Mouse (Mus musculus) erythroid progenitor cell, adult 5-6 weeks (primary cell): ENCODE results near the gene Tomm34. TPM values are rescaled to one million over a fixed set of nuclear protein-coding genes. Genes with fewer than 3 reads are reported as not detected.
"Not testable (repeated sequence)": the region's sequence is repeated elsewhere in the genome, so short reads cannot be mapped to it uniquely, and the experiment has no call there.

Source experiments
- ATAC-seq: replicated peaks from 2 replicates; pipeline ENCODE4 v1.8.0; 2016; ENCODE audit warnings: moderate number of reproducible peaks, mild to moderate bottlenecking, moderate TSS enrichment, inconsistent platforms; ENCODE audit not compliant: poor library complexity, low FRiP score, severe bottlenecking
- total RNA-seq, 2 experiments: library from RNA; stranded (forward) in 1 of 2; stranded (reverse) in 1 of 2; fragments of 150-400 nt in 1 of 2; fragments of 186-747, 209-891 nt in 1 of 2; gene quantifications; 2 replicates each; pipeline versions ENCODE4 v1.2.3 to v1.2.4; 2015 to 2017; ENCODE audit warnings: low replicate concordance in 2 of 2

Gene Tomm34
- total RNA-seq, 2 experiments from 2014 or later: 10.2 to 21.8 TPM

DNA sequence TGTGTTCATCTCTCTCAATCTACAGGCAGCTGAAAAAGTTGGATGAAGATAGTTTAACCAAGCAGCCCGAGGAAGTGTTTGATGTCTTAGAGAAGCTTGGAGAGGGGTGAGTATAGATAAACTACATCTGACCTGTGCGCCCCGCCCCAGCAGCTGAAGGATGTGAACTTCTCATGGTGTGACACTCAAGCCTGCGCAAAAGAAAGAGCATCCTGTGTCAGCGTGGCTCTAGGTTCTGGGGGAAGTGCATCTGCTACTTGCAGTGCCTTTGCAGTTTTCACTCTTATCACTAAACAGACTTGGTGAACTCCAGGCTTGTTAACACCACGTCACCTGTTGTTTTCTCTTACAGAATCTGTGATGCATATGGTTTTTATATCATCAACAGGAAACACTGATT lies 8.5 kb upstream of the Tomm34 start:
- ATAC-seq: no peak

DNA sequence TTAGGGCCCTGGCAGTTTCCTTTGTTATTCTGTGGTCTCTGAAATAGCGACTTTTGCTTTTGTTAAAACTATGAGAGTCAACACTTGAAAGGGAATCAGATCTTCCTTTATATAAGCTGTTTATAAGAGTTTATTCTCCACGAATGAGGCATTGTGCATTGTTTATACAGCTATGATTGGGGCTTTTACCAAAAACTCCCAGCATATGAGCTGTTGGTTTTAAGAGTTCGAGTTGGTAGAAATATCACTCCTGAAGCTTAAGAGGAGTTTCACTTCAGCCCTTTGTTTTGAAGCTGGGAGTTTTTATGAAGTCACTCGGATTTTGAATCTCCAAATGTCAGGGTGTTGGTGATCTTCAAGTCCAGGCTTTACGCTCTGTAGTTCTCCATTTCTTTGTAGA lies 6.9 kb upstream of the Tomm34 start:
- no peak for ATAC-seq

DNA sequence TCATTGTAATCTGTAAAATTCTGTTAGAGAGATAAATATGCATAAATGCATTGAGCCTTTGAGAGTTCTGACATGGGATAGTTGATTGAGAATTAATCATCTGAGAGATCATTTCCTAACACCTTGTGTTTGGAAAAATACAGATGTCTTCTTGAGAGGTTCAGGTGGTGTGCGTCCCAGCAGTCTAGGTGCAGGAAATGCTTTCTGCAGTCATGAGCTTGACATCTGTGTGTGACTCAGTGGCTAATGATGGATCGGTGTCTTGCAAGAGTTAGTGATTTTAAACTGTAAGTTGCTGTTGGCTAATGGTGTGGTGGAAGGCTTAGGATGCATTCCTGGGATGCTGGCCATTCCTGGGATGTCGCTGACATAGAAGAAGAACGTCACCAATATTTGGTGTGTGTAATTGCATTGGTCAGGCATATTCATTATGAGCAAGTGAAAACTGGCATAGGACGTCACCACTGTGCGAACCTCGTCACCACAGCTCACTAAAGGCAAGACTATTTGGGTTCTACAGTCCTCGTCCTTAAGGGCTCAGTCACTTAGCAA lies 6.0 kb upstream of the Tomm34 start:
- no peak for ATAC-seq

DNA sequence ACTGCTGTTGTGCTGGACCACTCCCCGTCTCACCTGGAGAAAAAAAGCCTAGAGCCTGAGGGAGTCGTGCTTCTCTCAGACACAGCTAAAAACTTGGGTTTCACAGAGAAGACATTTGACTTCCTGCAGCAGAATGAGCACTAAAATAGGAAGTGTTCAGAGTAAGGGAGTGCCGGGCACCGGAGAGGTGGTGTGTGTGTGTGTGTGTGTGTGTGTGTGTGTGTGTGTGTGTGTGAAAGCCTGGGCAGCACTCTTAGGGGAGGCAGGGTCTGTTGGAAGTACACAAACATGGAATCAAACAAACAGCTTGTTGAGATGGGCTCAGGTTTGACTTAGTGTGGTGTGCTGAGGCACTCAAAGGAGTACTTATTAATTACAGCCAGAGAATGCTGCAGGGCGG lies 4.1 kb upstream of the Tomm34 start:
- ATAC-seq: no peak

DNA sequence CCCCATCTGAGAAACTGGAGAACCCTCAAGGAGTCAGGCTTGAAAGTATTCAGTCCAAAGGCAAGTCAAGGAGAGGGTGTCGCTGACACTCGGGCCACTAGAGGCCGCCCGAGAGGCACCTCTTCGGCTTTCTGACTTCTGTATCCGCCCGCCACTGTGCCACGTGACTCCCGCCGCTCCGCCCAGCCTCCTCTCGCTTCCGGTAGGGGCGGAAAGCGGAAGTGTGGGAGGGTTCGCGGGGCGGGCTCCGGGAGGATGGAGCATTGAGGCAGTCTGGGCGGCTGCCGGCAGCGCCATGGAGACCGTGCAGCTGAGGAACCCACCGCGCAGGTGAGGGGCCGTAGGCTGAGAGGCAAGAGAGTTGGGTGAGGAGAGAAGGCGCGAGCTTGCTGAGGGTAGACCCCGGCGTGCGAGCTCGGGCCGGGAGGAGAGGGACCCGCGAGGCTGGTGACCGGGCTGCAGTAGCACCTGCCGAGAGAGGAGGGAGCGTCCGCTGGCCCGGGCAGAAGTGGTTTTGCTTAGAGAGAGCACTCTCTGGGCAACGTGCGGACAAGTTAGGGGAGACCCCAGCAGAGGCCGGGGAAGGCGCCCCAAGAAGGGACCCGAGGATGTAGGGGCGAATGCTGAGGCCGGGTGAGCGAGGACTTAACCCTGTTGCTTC lies 3.1 kb upstream of the Tomm34 start:
- ATAC-seq: peak; percentile 89

DNA sequence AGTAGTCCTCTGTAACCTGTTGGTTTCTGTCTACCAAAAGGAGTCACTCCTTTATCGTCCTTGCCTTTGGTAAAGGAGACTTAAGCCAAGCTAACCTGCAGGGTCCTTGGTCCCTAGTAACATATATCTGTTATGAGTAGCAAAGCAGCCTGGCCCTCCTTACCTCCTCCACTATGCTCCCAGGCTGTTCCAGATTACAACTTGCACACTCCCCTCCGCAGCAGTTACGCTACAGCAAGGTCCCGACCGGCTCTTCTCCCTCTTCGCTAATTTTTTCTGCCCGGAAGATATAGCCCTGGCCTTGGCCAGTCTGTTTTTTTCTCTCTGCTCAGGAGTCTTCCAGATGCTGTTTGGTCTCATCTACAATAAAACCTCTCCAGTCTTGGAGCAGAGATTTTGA lies 2.2 kb upstream of the Tomm34 start:
- no peak for ATAC-seq

DNA sequence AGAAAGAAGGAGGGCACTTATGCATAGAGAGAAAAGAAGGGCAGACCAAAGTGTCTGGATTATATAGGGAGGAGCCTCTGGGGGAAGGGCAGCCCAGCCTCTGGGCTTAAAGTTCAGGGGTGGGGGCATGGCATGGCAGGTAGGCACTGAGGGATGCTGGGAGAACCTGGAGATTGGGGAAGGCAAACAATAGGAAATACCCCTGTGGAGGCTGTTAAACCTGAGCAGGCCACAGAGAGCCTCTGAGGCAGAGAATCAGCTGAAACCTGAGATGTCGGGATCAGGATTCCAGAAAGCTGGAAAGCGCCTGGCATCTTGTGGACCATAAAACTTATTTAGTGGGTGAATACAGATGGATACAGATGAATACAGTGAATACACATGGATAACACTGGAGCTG lies 1.1 kb upstream of the Tomm34 start:
- no peak for ATAC-seq

DNA sequence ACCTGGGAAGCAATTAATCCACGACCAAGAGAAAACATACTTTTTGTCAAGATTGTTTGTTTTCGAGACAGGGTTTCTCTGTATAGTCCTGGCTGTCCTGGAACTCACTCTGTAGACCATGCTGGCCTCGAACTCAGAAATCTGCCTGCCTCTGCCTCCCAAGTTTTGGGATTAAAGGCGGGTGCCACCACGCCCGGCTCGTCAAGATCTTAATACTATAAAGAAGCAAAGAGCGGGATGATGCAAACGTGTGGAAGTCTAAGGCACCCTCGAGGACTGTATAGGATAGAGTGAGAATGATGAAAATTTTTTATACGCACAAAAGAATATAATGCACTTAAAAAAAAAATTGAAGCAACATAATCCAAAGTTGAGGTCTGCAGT lies 460 bp upstream of the Tomm34 start:
- not testable (repeated sequence) for ATAC-seq

DNA sequence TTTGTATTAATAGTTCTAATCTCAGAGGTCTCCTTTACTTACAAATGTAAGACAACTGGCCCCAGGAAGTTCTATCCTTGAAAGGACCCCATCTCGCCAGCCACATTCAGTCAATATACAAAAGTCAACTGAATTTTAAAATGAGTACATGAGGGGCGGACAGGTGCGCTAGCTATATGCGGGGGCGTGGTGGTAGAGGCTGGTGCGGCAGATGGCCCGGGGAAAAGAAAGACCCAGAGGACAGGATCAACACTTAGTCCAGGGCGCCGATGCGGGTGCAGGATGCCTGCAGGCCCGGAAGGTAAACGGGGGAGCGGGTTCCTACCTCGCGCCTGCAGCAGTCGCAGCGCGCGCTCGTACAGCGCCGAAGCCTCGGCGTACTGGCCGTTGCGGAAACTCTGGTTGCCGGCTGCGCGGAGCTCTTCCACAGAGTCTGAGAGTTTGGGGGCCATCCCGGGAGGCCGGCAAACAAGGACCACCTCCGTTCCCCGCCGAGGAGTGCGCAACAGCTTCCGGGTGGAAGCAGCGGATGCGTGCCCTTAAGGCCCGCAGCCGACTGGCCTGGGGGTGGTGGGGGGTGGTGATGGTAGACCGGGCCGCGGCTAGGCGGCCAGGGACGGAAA lies 716 bp downstream of the Tomm34 start, which contains the start of gene Stk4:
Gene Stk4 (plus strand): TSS at position 181 of the 623 bp plus-strand sequence.
- no peak for ATAC-seq

DNA sequence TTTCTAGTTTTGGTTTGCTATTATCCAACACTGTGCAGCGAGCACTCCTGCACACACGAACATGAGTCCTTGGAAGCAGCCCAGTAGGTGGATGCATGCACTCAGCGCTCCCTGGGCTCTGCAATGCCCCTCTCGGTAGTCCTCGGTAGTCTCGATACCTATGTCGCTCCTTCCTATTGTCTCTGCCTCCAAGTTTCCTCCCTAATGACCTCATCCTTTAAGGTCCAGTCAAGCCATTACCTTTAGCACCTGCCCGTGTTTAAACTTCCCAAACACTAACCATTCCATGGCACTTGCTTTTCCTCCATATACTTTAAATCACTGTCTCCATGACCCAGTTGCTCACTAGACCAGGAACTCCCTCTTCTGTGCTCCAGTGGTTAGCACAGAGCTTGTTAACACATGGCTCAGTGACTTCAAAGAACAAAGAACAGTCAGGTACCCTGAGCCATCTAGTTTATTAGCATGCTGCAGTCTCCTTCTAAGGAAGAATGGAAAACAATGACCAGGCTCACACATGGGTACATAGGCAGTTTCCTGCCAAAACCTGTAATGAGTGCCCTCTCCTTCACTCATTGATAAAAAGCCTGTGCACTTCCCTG lies 11.2 kb downstream of the Tomm34 start:
- ATAC-seq: no peak; the same call in 1 of the 2 replicates

DNA sequence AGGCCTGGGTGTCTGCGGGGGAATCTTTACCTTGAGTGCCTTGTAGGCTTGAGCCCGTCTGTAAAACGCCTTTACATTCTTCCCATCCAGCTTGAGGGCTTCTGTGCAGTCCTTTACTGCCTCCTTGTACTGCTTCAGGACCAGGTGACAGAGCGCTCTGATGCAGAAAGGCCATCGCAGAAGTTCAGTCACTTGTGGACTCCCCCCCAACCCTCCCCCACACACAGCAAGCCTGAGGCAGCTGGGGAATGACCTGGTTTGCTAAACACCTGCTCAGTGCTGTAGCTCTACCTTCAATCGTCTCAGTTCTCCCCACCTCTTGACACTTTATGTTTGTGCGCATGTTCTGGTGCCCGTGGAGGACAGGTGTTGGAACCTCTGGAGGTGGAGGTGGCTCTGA lies 16.3 kb downstream of the Tomm34 start:
- no peak for ATAC-seq

DNA sequence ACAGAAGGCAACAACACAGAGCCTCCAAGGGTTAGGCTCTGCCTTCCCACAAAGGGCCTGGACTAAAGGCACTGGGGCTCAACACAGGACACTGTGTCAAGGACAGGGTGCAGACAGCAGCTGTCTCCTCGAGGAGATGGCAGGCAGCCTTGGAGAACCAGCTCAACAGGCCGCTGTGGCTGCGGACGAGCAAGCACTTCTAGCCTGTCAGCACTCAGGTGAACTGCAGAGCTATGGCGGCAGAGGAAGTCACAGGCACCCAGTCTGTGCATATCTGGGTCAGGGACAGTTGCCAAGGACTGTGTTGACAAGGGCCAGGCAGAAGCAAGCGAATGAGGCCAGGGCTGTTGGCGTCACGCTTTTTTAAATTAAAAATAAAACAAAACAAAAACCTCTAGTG lies 17.2 kb downstream of the Tomm34 start:
- no peak for ATAC-seq

DNA sequence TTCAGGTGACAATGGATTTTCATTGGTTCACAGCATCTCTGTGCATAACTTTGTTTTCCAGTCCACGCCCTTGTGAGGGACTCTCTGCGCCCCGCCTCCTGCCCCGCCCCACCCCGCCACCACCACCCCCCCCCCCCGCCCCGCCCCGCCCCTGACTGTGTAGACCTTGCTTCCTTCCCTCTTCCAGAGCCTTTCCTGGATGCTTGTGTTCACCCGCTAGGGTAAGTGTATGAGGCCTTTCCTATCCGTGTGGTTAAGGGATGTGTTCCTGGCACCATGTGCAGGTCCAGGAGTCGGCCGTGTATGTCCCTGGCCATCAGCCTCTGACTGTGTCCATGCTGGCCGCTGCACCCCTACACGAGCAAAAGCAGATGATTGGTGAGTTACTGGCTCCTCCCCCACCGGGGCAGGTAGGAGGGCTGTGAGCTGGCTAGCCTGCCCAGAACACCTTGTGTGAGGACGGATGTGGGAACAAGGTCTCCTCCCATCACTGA lies 23.7 kb downstream of the Tomm34 start:
- 0 out of 2 replicates have a peak, but pooled peaks have one; percentile 41 for ATAC-seq

DNA sequence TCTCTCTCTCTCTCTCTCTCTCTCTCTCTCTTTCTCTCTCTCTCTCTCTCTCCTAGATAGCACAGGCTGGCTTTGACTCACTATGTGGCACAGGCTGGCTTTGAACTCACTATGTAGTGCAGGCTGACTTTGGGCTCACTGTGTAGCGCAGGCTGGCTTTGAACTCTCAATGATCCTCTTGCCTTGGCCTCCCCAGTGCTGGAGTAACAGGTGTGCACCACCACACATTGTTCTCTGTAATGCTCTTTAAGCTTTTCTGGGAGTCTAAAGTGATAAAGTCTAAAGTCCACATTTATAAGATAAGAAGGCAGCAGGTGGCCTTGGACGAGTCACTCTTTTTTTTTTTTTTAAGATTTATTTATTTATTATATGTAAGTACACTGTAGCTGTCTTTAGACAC lies 29.4 kb downstream of the Tomm34 start:
- no peak for ATAC-seq

DNA sequence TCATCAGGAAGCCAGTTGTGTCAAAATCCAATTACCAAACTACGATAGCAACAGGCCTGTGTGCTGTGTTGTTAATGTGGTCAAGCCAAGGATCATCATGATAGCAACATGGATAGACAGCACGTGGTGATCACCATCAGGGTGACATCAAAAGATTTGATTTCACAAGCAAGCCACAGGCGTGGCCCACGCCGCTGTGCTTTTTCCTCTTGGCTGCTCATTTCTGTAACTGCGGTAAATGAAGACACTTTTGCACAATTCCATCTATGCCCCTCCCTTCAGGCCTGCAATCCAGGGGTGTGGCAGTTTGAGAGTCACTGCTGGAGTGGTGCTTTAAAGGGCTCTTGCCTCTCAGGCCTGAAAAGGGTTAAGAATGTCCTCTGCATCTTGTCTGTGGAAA lies 30.0 kb downstream of the Tomm34 start:
- no peak for ATAC-seq

DNA sequence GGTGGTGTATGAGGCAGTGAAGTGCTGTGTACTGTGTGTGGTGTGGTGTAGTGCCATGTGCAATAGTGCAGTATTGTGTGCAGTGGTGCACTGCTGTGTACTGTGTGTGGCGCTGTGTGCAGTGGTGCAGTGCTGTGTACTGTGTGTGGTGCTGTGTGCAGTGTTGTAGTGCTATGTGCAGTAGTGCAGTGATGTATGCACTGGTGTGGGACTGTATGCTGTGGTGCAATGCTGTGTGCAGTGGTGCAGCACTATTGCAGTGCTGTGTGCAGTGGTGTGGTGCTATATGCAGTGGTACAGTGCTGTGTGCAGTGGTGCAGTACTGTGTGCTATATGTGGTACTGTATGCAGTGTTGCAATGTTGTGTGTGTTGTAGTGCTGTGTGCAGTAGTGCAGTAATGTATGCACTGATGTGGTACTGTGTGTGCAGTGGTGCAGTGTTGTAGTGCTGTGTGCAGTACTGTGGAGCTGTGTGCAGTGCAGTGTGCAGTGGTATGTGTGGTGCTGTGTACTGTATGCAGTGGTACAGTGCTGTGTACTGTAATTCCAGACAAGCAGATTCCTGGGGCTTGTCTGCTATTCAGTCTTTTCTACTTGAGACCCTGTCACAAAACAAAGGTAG lies 32.5 kb downstream of the Tomm34 start:
- no peak for ATAC-seq

DNA sequence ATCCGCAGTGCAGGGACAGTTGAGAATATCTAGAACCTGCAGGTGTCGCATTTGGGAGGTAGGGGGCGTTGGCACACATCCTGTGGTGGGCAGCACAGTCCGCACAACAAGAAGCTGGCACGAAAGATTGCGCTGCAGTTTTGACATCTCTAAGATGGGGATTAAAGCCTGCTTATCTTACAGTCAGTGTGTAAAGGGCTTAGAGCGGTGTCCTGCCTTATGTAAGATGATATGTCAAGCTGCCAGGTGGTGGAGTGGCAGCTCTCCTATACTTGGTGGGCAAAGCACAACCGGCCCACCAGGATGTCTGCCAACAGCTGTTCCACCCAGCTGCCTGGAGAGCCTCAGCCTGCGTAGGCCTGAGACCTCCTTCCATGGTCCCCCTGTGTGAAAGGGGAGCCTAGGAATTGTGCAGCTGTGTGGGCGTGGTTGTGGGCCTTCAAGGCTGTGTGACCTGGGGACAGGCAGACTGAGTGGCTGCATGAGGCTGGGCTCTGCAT lies 34.4 kb downstream of the Tomm34 start:
- no peak for ATAC-seq

DNA sequence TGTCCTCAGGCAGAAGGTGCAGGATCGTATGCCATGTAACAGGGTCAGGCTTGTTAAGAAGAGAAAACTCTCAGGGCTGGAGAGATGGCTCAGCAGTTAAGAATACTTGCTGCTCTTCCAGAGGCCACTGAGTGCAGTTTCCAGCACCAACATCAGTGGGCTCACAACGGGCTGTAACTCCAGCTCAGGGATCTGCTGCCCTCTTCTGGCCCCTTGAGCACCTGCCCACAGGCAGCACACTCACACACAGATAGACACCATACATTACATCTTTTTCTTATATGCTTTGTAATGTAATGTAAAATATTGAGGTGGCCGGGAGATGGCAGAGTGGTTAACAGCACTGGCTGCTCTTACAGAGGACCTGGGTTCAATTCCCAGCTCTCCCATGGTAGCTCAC lies 38.0 kb downstream of the Tomm34 start:
- ATAC-seq: no peak

DNA sequence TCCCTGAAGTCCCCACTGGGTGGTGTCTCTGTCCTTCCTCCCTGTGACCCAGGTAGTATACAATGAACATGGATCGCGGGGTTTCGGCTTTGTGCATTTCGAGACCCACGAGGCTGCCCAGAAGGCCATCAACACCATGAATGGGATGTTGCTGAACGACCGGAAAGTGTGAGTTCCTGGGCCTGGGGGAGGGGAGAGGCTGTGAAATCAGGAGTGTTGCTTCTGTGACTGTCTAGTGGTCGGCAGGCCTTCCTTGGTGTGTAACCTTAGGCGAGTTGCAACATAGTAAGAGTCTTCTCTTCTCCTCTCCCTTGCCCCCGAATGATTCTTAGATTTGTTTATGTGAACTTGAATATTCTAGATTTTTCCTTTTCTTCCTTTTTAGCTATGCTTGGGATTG lies 39.8 kb downstream of the Tomm34 start:
- no peak for ATAC-seq

DNA sequence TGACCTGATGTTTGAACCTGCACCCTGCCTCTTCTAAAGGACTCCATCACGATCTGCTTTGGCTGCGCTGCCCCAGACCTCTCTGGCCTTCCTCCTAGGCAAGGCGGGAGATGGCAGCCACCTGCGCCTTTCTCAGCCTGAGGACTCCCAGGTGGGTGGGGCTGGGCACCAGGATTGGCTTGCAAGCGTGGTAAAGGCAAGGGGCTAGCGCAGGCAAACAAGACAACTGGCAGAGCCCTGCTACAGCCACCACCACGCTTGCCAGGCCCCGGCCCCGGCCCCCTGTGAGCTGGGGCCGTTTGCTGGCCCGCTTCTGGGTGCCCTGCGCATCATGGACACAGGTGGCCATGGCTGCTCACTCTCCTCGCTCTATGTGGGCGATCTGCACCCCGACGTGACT lies 45.8 kb downstream of the Tomm34 start, which contains the start of gene Pabpc1l:
Gene Pabpc1l (plus strand): TSS at position 301 of the 400 bp plus-strand sequence.
- no peak for ATAC-seq
